21 mouse cellular contexts compared by ENCODE assay signal in genomic region chr12:117821394-117821793, GRCm38 (mm10).
"Had no signal": no experiment of that assay in that cellular context is flagged by ENCODE, and none has a peak within 500 bp of the region (broad histone marks: within the 10 kb centered on the region; RNA-seq: fewer than 3 reads in every experiment).

No protein-coding gene starts in this region.

- H3K4me3 ChIP-seq: left cerebral cortex, adult 2 months; liver, embryonic 13.5 days; megakaryocyte, embryonic 14.5 days; midbrain, embryonic 10.5 days; midbrain, embryonic 13.5 days; neural tube, embryonic 12.5 days; neural tube, embryonic 15.5 days had no signal

- ATAC-seq: midbrain, embryonic 13.5 days; midbrain, embryonic 16.5 days had no signal

- DNase-seq: kidney, postnatal 14 days; kidney, postnatal 4 days; layer of hippocampus, adult 9-11 months; layer of hippocampus, postnatal 36 days; liver, embryonic 13.5 days; lung, adult 2 months; lung, postnatal 14 days; right cerebral cortex, adult 18-20 months; right cerebral cortex, postnatal 14 days; right cerebral cortex, postnatal 4 days; thymus, adult 2 months; thymus, postnatal 14 days; thymus, postnatal 4 days had no signal

- H3K36me3 ChIP-seq: liver, embryonic 13.5 days; midbrain, embryonic 10.5 days; midbrain, embryonic 13.5 days; neural tube, embryonic 12.5 days; neural tube, embryonic 15.5 days had no signal

- H3K4me2 ChIP-seq: liver, embryonic 13.5 days; midbrain, embryonic 13.5 days; neural tube, embryonic 12.5 days; neural tube, embryonic 15.5 days had no signal

- H3K27ac ChIP-seq: left cerebral cortex, adult 2 months; liver, embryonic 13.5 days; midbrain, embryonic 10.5 days; midbrain, embryonic 13.5 days; neural tube, embryonic 12.5 days; neural tube, embryonic 15.5 days; stomach, postnatal 0 days had no signal

- H3K4me1 ChIP-seq: liver, embryonic 13.5 days; midbrain, embryonic 10.5 days; midbrain, embryonic 13.5 days; neural tube, embryonic 12.5 days; neural tube, embryonic 15.5 days had no signal

- H3K27me3 ChIP-seq: liver, embryonic 13.5 days had no signal

- H3K9me3 ChIP-seq: liver, embryonic 13.5 days; megakaryocyte, embryonic 14.5 days; midbrain, embryonic 10.5 days; midbrain, embryonic 13.5 days; neural tube, embryonic 12.5 days; neural tube, embryonic 15.5 days had no signal

- H3K9ac ChIP-seq: liver, embryonic 13.5 days; midbrain, embryonic 13.5 days; neural tube, embryonic 12.5 days; neural tube, embryonic 15.5 days had no signal
